Mouse (Mus musculus) large intestine, adult 2 months (tissue): ENCODE data around the gene Commd1. TPM values are rescaled to one million over a fixed set of nuclear protein-coding genes. Genes with fewer than 3 reads are reported as not detected.

Experiments used
- DNase-seq: peaks from one replicate; pipeline ENCODE4 v3.0.0-alpha.2; 2012; ENCODE audit warnings: low read depth, low spot score
- WGBS: fragments of 180-500 bp; shearing (Covaris S2); methylation state at CpG from one replicate; pipeline ENCODE4 v1.1.7; 2018; 5-methylcytosine and 5-hydroxymethylcytosine counted together
- polyA plus RNA-seq: library from polyadenylated mRNA; depleted of rRNA; stranded (reverse); fragments of >200 nt; gene quantifications from 2 replicates; pipeline ENCODE4 v1.2.3, GENCODE M21; 2012

The Commd1 gene
- polyA plus RNA-seq, 1 experiment = 18.9 TPM

DNA sequence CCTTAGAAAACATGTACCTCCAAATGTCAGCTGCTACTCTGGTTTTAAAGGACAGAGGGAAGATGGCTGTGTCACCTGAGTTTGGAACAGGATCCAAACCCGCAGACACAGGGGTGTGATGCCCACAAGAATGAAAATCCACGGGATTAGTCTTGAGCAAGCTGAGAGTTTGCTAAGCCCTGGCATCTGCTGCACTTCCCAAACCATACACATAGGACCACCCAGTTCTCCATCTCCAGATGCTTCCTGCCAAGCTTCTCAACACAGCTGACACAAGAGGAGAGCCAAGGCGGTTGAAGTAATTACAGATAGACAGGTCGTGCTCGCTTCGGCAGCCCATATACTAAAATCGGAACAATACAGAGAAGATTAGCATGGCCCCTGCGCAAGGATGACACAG, 113.6 kb downstream of the Commd1 start:
- WGBS = 83% methylated on average over 8 of the region's 8 CpGs
- DNase-seq = no peak

DNA sequence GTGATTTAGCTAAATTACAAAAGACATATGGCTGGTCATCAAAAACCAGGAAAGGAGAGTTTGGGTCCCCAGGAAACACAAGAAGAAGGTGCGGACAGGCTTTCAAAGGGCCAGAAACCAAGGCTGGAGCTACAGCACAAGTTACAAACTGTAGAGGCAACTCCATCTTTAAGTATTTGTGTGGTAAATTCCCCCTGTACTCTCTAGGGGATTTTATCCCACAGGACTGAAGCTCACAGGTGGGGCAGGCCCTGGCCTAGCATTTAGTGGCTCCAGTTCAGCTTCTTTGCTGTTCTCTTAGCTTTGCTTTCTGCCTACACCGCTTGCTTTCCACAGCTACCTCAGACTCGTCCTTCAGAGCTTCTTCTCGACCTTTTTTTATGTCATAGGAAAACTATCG, 114.5 kb downstream of the Commd1 start:
- 89% methylated on average over 5 of the region's 5 CpGs for WGBS
- no peak for DNase-seq

DNA sequence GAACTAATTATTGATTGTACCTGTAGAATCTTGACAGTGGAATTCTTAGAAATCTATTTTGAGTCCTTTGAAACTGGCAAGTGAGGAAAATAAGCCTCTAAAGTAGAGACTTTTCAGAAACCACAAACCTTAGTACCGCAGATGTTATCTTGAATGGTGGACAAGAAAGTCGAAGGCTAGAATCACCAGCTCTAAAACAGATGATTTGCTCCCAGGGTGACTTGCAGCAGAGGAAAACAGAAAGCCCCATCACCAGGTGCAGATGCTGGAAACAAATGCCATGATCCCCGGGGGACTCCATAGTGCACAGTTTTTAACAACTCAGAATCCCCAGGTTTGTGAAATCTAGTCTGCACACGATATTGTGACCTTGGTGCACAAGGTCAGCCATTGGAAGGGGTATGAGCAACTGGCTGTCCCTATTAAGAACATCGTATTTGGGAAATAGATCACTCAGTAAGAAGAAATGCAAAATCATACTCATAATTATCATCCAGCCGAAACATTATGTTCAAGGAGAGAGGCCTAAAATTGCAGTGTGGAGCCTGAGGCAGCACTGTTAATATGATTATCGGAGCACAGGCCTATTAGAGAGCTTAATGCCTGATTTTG, 116.4 kb downstream of the Commd1 start:
- no peak for DNase-seq
- 87% methylated on average over 7 of the region's 7 CpGs for WGBS

DNA sequence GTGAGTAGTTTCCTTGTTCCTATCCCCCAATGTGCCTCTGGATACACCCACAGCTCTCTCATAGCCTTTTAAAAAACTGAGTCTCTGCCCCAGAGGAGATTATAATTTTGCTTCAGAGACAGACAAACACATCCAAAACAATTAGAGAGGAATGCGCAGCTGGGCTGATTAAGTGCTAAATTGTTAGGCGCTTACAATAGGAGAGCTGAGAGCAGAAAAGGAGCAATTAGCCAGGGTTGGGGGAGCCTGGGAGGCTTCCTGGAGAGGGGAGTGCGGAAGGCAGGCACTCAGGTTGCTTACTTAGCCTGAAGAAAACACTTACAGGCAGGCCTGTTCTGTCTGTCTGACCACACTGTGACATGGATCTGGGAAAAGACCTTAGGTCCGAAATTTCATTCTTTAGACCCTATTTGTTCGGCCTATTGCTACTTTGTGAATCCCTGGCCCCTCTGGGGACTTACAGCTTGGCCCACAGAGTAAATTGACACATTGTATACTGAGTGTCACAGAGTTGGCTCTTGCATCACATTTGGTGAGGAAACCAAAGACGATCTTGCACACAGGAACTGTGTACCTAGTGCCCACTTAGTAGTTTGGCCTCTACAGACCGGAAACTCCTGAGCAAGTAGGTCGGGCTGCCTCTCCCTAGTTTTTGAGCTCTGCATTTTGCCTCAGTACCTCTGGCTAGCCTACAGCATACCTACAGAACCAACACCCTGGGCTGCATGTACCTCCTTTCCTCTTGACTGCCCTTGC, 117.7 kb downstream of the Commd1 start:
- WGBS = 86% methylated on average over 8 of the region's 8 CpGs
- DNase-seq = no peak

DNA sequence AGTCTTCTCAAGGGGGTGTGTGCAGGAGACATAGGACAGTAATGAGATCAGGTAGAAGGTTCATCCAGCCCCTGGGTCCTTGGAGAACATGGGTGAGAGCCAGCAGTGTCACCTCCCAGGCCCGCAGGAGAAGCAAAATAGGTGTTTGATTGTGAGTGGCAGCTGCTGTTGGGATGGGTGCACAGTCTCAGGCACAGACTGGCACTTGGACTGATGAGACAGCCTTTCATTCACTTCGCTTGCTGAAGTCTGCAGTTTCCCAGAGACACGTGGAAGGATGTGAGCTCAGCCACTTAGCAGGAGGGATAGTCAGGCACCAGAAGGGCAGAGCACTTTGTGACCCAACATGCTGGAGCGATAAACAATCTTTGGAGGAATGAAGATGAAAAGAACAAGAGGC, 118.6 kb downstream of the Commd1 start:
- WGBS = 83% methylated on average over 4 of the region's 4 CpGs
- no peak for DNase-seq

DNA sequence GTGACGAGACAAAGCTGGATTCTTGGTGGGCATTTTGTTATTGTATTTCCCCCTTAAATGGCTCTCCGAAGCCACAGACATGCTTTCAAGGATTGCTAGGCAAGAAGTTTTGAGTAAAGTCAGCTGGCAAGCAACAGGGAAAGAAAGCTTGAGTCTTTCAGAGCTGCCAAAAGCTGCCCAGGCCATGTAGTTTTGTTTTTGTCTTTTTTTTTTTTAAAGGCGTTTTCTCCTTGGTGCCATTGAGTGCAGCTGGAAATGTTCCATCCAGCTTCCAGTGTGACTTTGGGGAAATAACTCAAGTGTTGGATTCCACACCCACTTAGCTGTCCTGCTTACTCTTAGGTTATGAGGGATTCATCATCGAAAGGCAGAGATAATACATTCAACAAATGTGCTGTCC, 120.9 kb downstream of the Commd1 start:
- WGBS = 73% methylated on average over 4 of the region's 4 CpGs
- DNase-seq = no peak

DNA sequence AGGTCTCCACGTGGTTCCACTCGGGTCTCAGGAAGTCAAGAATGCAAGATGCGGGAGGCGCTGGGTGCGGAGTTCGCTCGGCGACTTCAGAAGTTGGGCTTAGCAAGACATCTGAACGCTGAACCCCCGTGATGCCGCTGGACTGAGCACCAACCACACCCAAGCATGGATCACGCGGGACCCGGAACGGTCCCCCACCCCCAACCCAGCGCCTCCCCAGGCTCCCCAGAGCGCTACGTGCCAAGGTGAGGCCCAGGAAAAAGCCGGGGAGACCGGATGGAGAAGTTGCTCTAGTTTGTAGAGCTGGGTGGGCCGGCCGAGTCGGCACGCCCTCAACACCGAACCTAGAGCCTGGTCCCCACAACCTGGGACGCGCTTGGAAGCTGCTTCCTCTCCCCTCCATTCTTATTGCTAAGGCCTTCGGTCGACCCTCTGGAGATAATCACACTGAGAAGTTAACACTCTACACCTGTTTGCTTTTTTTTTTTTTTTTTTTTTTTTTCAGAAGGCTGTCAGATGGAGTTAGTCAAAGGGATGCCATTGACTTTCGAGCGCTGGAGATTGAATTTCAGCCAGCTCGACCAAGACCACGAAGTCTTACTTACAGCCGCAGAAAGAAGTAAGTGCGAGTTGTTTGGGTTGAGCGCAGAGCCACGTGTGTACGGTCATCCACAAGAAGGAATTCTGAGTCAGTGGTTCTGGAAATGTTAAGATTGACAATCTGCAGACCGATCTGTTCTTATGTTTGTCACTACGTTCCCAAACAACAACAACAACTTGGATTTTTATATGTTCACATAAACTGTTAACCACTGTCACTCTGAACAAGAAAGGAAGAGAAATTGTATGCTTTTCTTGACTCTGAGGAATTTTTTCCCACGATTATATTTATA, 121.6 kb downstream of the Commd1 start, which contains the start of gene B3gnt2:
B3gnt2 (minus strand) TSS at position 627 of the 893 bp plus-strand sequence.
- DNase-seq = no peak
- 10% methylated on average over 41 of the region's 41 CpGs for WGBS

DNA sequence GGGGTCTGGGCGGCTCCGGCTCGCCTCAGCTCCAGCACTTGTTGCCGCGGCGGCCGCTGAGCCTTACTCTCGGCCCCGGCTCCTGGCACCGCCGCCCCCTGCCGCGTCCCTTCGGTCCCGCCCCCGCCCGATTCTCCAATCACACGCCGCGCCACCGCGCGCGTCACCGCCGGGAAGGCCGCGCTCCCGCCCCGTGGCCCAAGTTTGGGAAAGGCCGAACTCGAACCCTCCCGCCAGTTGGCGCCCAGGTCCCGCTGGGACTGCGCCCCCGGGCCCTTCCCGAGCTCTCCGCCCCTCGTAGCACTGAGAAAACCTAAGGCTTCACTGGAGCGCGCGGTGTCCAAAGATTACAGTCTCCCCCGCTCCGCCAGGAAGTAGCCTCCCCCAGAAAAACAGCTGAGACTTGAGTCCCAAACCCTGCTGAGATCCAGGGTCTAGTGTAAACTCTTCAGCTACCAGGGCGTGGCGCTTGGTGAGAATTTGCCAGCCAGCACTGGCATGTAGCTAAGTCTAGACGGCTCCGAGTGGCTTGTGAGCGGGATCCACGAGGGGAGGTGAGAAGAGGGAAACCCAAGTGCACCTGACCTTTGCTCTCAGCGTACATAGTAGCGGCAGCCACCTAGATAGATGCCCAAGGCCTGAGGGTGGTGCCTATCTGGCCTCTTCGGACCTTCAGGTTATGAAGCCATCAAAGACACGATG, 122.4 kb downstream of the Commd1 start:
- no peak for DNase-seq
- WGBS = under 1% methylated on average over 55 of the region's 55 CpGs

DNA sequence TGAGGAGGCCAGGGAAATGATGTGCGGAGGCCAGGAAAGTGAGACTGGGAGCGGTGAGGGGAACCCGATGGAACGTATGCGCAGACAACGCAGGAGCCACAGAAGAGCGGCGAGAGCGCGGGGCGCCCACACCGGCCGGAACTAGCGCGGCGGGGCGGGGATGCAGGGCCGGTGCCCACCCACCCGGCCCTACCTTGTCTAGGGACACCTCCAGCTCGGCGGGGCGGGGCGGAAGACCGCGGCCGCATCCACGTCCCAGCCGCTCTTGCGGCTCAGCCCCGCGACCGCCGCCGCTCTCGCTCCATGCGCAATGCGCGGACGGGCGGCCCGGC, 122.9 kb downstream of the Commd1 start:
- no peak for DNase-seq
- under 1% methylated on average over 41 of the region's 41 CpGs for WGBS

DNA sequence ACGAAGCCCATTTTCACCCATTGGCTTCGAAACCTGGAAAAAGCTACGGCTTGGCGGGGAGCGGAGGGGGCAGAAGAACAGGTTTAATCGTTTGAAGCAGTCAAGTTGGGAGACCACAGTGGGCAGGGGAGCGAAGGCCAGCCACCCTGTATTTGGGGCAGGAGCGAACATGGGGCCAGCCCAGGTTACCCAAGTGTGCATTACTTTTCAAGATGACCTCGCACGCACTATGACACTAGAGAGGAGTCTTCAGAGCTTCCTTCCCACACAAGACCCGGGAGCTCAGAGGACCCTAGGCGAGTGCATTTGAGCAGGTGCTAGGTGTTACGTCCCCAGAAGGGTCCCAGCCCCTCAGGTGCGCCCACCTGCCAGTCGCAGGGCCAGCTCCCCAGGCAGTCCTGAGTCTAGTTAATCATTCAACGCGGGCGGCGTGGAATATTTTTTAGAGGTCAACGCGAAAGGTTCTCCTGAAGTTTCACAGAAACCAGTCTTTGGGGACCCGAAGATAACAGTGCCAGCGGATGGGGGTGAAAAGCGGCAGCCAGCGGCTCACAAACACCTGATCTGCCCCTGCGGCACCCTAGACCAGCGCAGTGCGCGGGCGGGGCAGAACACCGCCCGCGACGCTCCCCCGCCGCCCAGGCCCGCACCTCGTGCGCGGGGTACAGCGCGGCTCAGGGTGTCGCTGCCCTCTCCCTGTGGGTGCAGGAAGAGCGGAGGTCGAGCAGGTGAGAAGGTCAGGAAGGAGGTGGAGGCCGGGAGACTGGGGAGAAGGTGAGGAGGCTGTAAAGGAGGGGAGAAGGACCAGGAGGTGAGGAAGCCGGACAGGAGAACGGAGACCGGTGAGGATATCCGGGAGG, 123.5 kb downstream of the Commd1 start:
- no peak for DNase-seq
- WGBS = 3% methylated on average over 50 of the region's 50 CpGs

DNA sequence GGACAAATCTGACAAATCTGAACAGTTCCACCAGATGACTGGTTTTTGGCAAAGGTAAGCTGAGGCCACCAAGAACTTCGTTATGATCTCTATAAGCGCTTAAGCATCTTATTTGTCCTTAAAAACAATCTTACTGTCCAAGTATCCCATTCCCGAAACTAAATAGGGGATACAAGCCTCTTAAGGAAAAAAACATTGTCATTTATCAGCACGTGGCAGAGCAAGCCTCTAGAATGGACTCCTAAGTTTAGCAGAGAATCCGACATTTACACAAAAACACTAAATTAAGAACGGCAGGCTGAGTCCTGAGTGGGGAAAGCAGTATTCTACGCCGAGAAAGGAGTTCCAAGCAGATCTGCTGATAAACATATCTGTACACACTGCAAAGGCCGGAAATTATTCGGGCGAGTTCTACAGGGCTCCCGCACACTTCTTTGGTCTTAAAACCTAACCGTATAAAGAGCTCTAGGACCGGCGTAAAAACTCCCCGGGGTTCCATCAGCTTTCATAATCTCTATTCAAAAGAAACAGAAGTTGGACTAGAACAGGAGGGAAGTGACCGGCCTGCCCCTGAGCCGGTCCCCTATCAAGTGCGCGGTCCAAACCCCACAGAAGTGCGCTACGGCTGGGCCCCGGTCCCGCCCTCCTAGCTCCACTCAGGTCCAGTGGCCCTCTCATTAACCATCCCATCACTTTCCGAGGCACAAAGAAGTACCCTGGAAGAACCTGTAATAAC, 124.3 kb downstream of the Commd1 start:
- DNase-seq = no peak
- WGBS = 23% methylated on average over 25 of the region's 25 CpGs

DNA sequence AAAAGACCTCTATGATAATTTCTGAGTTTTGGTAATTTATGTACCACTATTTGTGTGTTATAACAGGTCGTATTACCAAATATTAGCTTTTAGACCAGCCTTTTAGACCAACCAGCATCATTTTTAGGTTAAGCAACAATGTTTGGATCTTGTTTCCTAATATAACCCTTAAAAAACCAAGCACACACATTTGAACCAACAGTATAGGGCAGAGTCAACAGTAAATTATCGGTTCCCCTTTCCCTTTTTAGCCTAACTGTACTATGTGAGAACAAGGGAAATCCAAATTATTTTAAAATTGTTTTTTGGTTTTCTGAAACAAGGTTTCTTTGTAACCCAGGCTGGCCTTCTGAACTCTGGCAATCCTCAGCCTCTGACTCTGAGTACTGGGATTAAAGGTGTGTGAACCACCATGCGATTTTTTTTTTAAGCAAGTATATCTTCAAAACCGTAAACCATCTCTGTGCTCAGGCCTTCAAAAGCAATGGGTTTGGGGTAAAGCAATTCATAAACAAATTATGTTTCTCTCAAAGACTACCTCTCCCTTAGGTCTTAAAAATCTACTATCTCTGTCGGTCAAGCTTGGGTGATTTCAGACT, 125.0 kb downstream of the Commd1 start:
- WGBS = 66% methylated on average over 5 of the region's 5 CpGs
- no peak for DNase-seq

DNA sequence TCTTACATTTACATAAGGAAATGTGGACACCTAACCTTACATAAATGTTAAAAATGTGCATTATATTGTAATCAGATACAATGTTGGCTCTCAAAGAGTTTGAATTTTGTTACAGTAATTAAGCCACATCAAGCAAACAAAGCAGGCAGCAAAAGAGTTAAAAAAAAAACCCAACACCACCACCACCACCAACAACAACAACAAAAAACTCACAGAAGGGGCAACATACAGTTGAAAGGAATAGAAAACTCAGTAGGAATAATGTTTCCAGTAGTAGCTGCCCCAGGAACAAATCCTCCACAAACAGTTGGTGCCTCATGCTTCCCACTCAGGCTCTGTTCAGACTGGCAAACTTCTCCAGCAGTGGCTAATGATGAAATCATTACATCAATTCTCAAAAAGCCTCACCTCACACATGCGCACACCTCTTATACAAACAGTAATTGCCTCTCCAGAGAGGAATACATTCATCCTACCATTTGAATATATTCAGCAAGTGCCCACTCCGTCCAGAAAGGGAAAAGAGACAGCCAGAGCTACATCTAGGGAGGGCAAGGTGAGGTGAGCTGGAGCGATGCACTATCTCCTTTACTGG, 125.7 kb downstream of the Commd1 start:
- no peak for DNase-seq
- WGBS = 68% methylated on average over 3 of the region's 3 CpGs

DNA sequence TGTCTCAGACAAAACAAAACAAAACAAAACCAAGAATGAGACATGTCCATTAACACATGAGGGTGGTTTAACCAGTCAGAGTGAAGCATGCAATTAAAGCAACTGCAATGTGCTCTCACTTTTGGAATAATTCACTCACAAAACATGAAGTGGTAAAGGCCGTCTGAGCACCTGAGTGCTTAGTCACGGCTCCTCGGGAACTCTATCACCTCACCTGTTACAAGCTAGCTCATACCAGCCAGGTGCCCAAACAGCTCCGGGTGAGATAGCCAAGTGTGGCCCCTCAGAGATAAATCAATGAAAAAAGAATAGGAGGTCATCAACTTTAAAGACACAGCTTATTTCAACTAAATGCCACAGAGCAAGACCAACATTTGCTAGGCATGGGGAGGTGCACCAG, 127.6 kb downstream of the Commd1 start:
- DNase-seq = no peak
- 32% methylated on average over 4 of the region's 4 CpGs for WGBS

DNA sequence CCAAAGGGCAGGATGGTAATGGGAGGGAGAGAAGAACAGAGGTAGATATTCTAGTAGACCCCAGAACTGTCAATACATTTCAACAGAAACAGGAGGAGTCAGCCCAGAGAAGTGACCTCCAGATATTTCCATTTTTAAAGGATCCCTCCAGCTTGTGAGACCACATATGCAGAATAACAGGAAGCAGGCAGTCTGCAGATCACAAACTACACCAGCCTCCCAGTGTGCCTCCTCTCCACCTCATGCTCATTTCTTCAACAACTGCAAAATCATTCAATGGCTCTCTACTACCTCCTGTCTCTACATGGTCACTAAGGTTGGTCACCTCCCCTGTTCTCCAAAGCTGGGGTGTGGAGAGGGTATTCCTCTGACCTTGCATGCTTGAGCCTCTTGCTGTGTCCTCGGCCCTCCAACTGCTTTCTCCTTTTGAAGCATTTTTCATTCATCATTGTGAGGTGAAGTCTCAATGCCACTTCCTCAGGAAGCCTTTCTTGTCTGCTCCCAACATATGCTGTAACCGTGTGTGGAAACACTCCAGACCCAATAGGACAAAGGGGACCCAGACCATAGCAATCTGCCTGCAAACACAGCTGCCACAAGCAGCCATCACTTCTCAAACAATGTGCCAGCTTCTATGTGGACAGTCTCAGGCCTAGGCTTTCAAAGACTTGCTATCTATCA, 128.6 kb downstream of the Commd1 start:
- 59% methylated on average over 2 of the region's 2 CpGs for WGBS
- no peak for DNase-seq

DNA sequence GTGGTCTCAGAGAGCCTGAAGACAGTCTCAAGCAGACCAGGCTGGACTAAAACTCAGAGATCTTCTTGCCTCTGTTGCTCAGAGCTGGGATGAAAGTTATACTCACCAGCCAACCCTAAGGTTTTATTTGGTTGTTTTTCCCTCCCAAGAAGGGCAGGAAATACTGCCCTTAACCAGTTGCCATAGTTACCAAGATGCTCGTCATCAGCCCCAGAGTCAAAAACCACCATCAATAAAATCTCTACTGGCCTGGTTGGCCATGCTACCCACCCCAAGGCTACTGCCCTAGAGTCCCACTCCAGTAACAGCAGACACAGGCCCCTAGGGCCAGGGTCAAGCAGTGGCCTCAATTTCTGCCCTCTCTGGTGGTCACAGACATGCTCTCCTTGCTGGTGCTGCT, 129.7 kb downstream of the Commd1 start:
- 37% methylated on average over 1 of the region's 1 CpGs for WGBS
- no peak for DNase-seq

DNA sequence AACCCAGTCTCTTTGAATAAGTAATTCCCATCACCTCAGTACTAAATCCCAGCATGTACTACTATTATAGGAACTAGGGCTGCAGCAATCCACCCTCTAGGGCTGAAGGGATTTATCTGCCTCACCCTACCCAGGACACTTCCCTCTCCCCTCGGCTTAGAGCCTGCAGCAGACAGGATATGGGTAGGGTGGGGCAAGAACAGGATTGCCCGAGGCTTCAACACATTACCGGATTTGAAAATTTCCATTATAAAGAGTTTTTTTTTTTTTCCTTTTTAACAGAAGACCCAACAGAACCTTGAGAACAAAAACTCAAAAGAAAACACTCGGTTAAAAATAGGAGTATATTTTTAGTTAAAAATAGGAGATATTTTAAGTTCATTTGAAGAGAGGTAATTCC, 130.8 kb downstream of the Commd1 start:
- no peak for DNase-seq
- WGBS = 20% methylated on average over 4 of the region's 4 CpGs
